Mouse (Mus musculus): ENCODE results near the gene H2-M10.6. TPM values are rescaled to one million over a fixed set of nuclear protein-coding genes. Genes with fewer than 3 reads are reported as not detected.
"Not testable (repeated sequence)": the region's sequence is repeated elsewhere in the genome, so short reads cannot be mapped to it uniquely, and the experiment has no call there.

H2-M10.6 gene
- polyA plus RNA-seq, 2 experiments, result not detected

DNA sequence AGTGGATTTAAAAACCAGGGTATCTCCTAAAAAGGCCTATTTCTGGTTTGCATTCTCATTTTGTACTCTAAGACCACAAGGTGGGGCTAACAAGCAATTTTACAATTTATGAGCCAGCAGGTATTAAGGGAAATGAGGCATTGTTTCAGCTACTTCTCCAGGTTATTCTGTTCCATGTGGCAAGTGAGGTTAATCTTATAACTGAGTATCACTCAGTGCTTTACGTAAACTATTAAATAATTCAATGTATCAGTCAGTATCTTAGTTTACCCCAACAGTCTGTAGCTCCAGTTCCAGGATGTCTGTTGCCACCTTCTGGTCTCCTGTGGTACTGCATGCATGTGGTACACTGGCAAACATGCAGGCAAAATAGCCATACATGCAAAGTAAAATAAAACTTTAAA, 25.5 kb upstream of the H2-M10.6 start:
- 27% methylated on average over 1 of the region's 1 CpGs for WGBS (ENCODE audit: insufficient replicate concordance)

GRCm38 (mm10) chr17:36788351-36788750, 23.6 kb upstream of the H2-M10.6 start:
- DNase-seq (ENCODE audit: low read depth in 3 of 3, low spot score in 3 of 3) (no peak), ATAC-seq (ENCODE audit: insufficient read depth) (no peak)
- Histone ChIP-seq H3K27ac (no peak overlapping the region), H3K27me3 (ENCODE audit: control insufficient read depth, insufficient read depth, low read length) (no peaks in the 10 kb centered on the region), H3K4me3 (ENCODE audit: insufficient read depth in 1 of 2, low read depth in 2 of 2, low read length in 2 of 2) (no peak overlapping the region), H3K4me2 (ENCODE audit: low read depth) (no peak overlapping the region), H3K36me3 (replicated peaks; ENCODE audit: control insufficient read depth, insufficient read depth, low read depth) (no peaks in the 10 kb centered on the region), H3K4me1 (replicated peaks; ENCODE audit: control insufficient read depth in 2 of 2, insufficient read depth in 2 of 2, low read length in 1 of 2) (no peaks in the 10 kb centered on the region), H3K9ac (replicated peaks) (no peak overlapping the region), H3K9me3 (ENCODE audit: control insufficient read depth, low read length) (no peaks in the 10 kb centered on the region)
- TF ChIP-seq EP300 (IDR thresholded peaks at IDR 0.05; ENCODE audit: low read depth) (no peak), CTCF (IDR thresholded peaks at IDR 0.05; ENCODE audit: low read depth) (no peak)
- WGBS (ENCODE audit: insufficient replicate concordance), result 60% methylated on average over 2 of the region's 2 CpGs

More for the DNA sequence above, 25.5 kb upstream of the H2-M10.6 start:
- not testable (repeated sequence) for H3K27me3 ChIP-seq (ENCODE audit: control insufficient read depth, insufficient read depth, low read length); H3K4me1 ChIP-seq (replicated peaks; ENCODE audit: control insufficient read depth in 2 of 2, insufficient read depth in 2 of 2, low read length in 1 of 2); H3K36me3 ChIP-seq (replicated peaks; ENCODE audit: control insufficient read depth, insufficient read depth, low read depth); ATAC-seq (ENCODE audit: insufficient read depth); H3K4me3 ChIP-seq (ENCODE audit: insufficient read depth in 1 of 2, low read depth in 2 of 2, low read length in 2 of 2); DNase-seq (ENCODE audit: low read depth in 3 of 3, low spot score in 3 of 3); H3K9ac ChIP-seq (replicated peaks); H3K27ac ChIP-seq; H3K9me3 ChIP-seq (ENCODE audit: control insufficient read depth, low read length); H3K4me2 ChIP-seq (ENCODE audit: low read depth)
- peak; percentile 75 for TF ChIP-seq CTCF (IDR thresholded peaks at IDR 0.05; ENCODE audit: low read depth)

DNA sequence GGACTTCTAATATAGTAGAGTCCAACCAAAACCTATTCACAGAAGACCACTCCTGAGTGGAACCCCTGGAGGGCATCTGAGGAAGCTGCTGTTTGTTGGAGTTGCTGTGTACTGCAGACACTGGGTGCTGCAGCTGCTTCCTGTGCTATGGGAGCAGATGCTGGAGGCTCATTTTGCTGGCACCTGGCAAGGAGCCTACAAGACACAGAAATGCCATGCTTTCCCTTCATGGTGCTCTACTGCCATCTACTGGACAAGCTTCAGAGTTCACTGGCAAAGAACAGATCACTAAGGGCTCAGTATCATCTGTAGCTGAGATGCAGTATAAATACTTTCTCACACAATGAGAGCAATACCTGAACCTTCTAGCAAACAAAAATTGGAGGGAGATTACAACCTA, 23.2 kb upstream of the H2-M10.6 start:
- H3K27me3 ChIP-seq (ENCODE audit: control insufficient read depth, insufficient read depth, low read length); H3K4me2 ChIP-seq (ENCODE audit: low read depth); H3K27ac ChIP-seq; ATAC-seq (ENCODE audit: insufficient read depth); H3K36me3 ChIP-seq (replicated peaks; ENCODE audit: control insufficient read depth, insufficient read depth, low read depth); H3K9ac ChIP-seq (replicated peaks); H3K4me3 ChIP-seq (ENCODE audit: insufficient read depth in 1 of 2, low read depth in 2 of 2, low read length in 2 of 2); H3K9me3 ChIP-seq (ENCODE audit: control insufficient read depth, low read length); H3K4me1 ChIP-seq (replicated peaks; ENCODE audit: control insufficient read depth in 2 of 2, insufficient read depth in 2 of 2, low read length in 1 of 2): not testable (repeated sequence)
- TF ChIP-seq CTCF (IDR thresholded peaks at IDR 0.05; ENCODE audit: low read depth), result peak; percentile 73
- DNase-seq (ENCODE audit: low read depth in 3 of 3, low spot score in 3 of 3), result peak; percentile 20 to 25 (median 22)

- no peaks in the 10 kb centered on the region for H3K27me3 ChIP-seq (ENCODE audit: control insufficient read depth, insufficient read depth, low read length)
- TF ChIP-seq EP300 (IDR thresholded peaks at IDR 0.05; ENCODE audit: low read depth) (no peak), CTCF (IDR thresholded peaks at IDR 0.05; ENCODE audit: low read depth) (no peak)
- no peak overlapping the region for H3K27ac ChIP-seq
- no peak for ATAC-seq (ENCODE audit: insufficient read depth)
- no peak overlapping the region for H3K4me2 ChIP-seq (ENCODE audit: low read depth)
- H3K9ac ChIP-seq (replicated peaks), result no peak overlapping the region
- DNase-seq (ENCODE audit: low read depth in 3 of 3, low spot score in 3 of 3), result no peak
- H3K4me1 ChIP-seq (replicated peaks; ENCODE audit: control insufficient read depth in 2 of 2, insufficient read depth in 2 of 2, low read length in 1 of 2), result no peaks in the 10 kb centered on the region
- H3K4me3 ChIP-seq (ENCODE audit: insufficient read depth in 1 of 2, low read depth in 2 of 2, low read length in 2 of 2), result no peak overlapping the region
- no peaks in the 10 kb centered on the region for H3K36me3 ChIP-seq (replicated peaks; ENCODE audit: control insufficient read depth, insufficient read depth, low read depth)
- no peaks in the 10 kb centered on the region for H3K9me3 ChIP-seq (ENCODE audit: control insufficient read depth, low read length)
- WGBS (ENCODE audit: insufficient replicate concordance), result 67% methylated on average over 10 of the region's 10 CpGs
Measured at GRCm38 (mm10) chr17:36799493-36799892, 12.5 kb upstream of the H2-M10.6 start.

DNA sequence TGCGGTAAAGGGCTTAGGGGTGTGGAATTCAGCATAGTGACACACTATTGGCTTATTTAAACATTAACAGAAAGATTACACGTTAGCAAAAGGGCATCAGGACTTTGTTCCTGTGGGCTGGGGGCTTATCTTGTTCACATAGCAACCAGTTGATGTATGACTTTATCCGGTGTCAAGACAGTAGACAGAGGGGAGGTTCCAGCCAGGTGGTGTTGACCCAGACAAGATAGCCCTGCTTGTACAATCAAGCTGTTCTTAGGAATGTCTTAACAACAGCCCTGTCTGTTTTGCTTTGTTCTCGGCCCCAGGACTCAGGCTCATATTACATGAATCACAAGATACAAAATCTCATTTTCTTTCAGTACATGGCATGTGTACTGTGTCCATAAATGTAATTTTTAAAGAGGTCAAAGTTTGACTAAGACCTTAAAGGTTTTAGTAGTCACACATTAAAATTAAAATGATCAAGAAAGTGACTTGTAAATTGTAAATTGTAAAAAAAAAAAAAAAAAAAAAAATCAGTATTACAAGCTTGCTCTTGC, 12.0 kb upstream of the H2-M10.6 start:
- WGBS (ENCODE audit: insufficient replicate concordance), result 36% methylated on average over 4 of the region's 4 CpGs
- H3K27me3 ChIP-seq (ENCODE audit: control insufficient read depth, insufficient read depth, low read length); H3K27ac ChIP-seq; H3K9me3 ChIP-seq (ENCODE audit: control insufficient read depth, low read length); H3K4me2 ChIP-seq (ENCODE audit: low read depth); H3K4me1 ChIP-seq (replicated peaks; ENCODE audit: control insufficient read depth in 2 of 2, insufficient read depth in 2 of 2, low read length in 1 of 2); H3K36me3 ChIP-seq (replicated peaks; ENCODE audit: control insufficient read depth, insufficient read depth, low read depth); H3K9ac ChIP-seq (replicated peaks); DNase-seq (ENCODE audit: low read depth in 3 of 3, low spot score in 3 of 3); ATAC-seq (ENCODE audit: insufficient read depth); H3K4me3 ChIP-seq (ENCODE audit: insufficient read depth in 1 of 2, low read depth in 2 of 2, low read length in 2 of 2): not testable (repeated sequence)

All from liver, embryonic 14.5 days (tissue).